Mouse (Mus musculus): ENCODE measurements around the gene Prg3. TPM values are rescaled to one million over a fixed set of nuclear protein-coding genes. Genes with fewer than 3 reads are reported as not detected.

The Prg3 gene
- polyA plus RNA-seq, 1 experiment from 2014 or later, result not detected

DNA sequence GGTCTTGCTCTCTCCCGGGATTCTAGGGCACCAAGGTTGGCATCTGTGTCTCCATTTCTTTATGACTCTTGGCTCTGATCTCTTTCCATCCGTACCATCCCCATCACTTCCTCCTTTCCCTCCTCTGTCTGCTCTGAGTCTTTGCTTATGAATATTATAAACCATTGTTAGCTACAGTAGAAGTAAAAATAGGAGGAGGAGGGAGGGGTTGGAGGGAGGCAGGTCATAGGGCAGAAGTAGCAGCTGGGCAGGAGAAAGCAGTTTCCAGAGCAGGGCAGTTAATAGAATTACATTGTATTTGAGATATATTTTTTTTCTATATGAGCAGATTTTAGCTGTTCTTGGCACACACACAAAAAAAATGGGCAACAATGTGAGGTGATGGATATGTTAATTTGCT, 39.3 kb upstream of the Prg3 start:
- Histone ChIP-seq H3K9me3 (replicated peaks; ENCODE audit: control insufficient read depth, low read length) (no peaks in the 10 kb centered on the region), H3K4me2 (ENCODE audit: low read depth, low read length) (no peak overlapping the region), H3K27me3 (ENCODE audit: control insufficient read depth, insufficient read depth, low read length) (no peaks in the 10 kb centered on the region), H3K27ac (replicated peaks; ENCODE audit: low read depth, low read length) (no peak overlapping the region), H3K9ac (replicated peaks; ENCODE audit: low read length) (no peak overlapping the region), H3K4me1 (ENCODE audit: control insufficient read depth, insufficient read depth, low read length) (no peaks in the 10 kb centered on the region), H3K4me3 (ENCODE audit: low read depth, low read length) (no peak overlapping the region), H3K36me3 (replicated peaks; ENCODE audit: control insufficient read depth, insufficient read depth, low read depth, low read length) (no peaks in the 10 kb centered on the region; the same call in 1 of the 2 replicates)
- WGBS, result 92% methylated on average over 2 of the region's 2 CpGs
- ATAC-seq (replicated peaks; ENCODE audit: insufficient number of reproducible peaks, low FRiP score, low TSS enrichment, low read depth) (no peak), DNase-seq (ENCODE audit: low spot score) (no peak)

- H3K4me2 ChIP-seq (ENCODE audit: low read depth, low read length), result no peak overlapping the region
- H3K4me1 ChIP-seq (ENCODE audit: control insufficient read depth, insufficient read depth, low read length), result no peaks in the 10 kb centered on the region
- no peaks in the 10 kb centered on the region; the same call in 1 of the 2 replicates for H3K36me3 ChIP-seq (replicated peaks; ENCODE audit: control insufficient read depth, insufficient read depth, low read depth, low read length)
- no peaks in the 10 kb centered on the region for H3K9me3 ChIP-seq (replicated peaks; ENCODE audit: control insufficient read depth, low read length)
- H3K4me3 ChIP-seq (ENCODE audit: low read depth, low read length), result no peak overlapping the region
- 94% methylated on average over 8 of the region's 8 CpGs for WGBS
- H3K27me3 ChIP-seq (ENCODE audit: control insufficient read depth, insufficient read depth, low read length), result no peaks in the 10 kb centered on the region
- no peak overlapping the region for H3K9ac ChIP-seq (replicated peaks; ENCODE audit: low read length)
- no peak overlapping the region for H3K27ac ChIP-seq (replicated peaks; ENCODE audit: low read depth, low read length)
- no peak for DNase-seq (ENCODE audit: low spot score)
- ATAC-seq (replicated peaks; ENCODE audit: insufficient number of reproducible peaks, low FRiP score, low TSS enrichment, low read depth), result no peak
Observed at GRCm38 (mm10) chr2:84951027-84951426, 37.0 kb upstream of the Prg3 start.

DNA sequence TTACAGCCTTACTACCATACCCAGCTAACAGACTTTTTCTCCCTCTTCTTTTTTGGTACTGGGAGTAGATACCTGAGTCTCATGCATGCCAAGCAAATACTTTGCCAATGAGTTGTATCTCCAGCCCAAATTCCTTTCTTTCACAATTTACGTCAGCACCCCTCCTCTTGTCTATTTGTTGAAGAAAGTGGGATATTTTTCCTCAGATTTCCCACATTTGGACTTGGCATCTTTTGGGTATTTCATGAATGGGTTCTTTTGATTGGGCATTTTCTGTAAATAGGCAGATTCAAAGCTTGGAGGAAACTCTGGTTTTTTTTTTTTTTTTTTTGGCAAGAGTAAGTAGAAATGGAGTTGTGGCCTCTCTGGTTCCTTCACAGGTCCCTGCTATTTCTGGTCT, 35.8 kb upstream of the Prg3 start:
- Histone ChIP-seq H3K4me1 (ENCODE audit: control insufficient read depth, insufficient read depth, low read length) (no peaks in the 10 kb centered on the region), H3K4me3 (ENCODE audit: low read depth, low read length) (no peak overlapping the region), H3K9me3 (replicated peaks; ENCODE audit: control insufficient read depth, low read length) (no peaks in the 10 kb centered on the region), H3K27me3 (ENCODE audit: control insufficient read depth, insufficient read depth, low read length) (no peaks in the 10 kb centered on the region), H3K36me3 (replicated peaks; ENCODE audit: control insufficient read depth, insufficient read depth, low read depth, low read length) (no peaks in the 10 kb centered on the region; the same call in none of the 2 replicates), H3K9ac (replicated peaks; ENCODE audit: low read length) (no peak overlapping the region), H3K4me2 (ENCODE audit: low read depth, low read length) (no peak overlapping the region), H3K27ac (replicated peaks; ENCODE audit: low read depth, low read length) (no peak overlapping the region)
- 88% methylated on average over 1 of the region's 1 CpGs for WGBS
- no peak for ATAC-seq (replicated peaks; ENCODE audit: insufficient number of reproducible peaks, low FRiP score, low TSS enrichment, low read depth)
- DNase-seq (ENCODE audit: low spot score), result no peak

DNA sequence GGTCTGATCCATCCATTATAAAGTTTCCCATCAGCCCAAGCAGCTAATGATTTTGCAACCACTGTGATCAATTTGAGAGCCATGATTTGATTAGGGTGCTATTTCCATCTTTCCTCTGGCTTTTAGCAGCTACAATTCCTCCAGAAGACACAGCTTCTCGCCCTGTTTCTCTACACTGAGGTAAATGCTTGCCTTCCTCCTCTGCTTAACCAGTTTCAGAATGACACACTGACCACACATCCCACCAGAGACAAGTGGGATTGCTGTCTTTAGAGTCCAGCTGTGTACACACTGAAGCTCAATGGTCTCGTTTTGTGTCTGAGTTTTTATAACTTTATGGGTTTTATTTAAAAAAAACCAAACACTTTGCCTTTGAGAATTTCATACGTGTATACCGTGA, 35.3 kb upstream of the Prg3 start:
- ATAC-seq (replicated peaks; ENCODE audit: insufficient number of reproducible peaks, low FRiP score, low TSS enrichment, low read depth) (no peak), DNase-seq (ENCODE audit: low spot score) (no peak)
- no peak overlapping the region for H3K27ac ChIP-seq (replicated peaks; ENCODE audit: low read depth, low read length)
- H3K4me2 ChIP-seq (ENCODE audit: low read depth, low read length), result no peak overlapping the region
- H3K36me3 ChIP-seq (replicated peaks; ENCODE audit: control insufficient read depth, insufficient read depth, low read depth, low read length), result no peaks in the 10 kb centered on the region; the same call in none of the 2 replicates
- H3K4me3 ChIP-seq (ENCODE audit: low read depth, low read length), result no peak overlapping the region
- H3K9me3 ChIP-seq (replicated peaks; ENCODE audit: control insufficient read depth, low read length), result no peaks in the 10 kb centered on the region
- H3K27me3 ChIP-seq (ENCODE audit: control insufficient read depth, insufficient read depth, low read length), result no peaks in the 10 kb centered on the region
- no peak overlapping the region for H3K9ac ChIP-seq (replicated peaks; ENCODE audit: low read length)
- 82% methylated on average over 4 of the region's 4 CpGs for WGBS
- no peaks in the 10 kb centered on the region for H3K4me1 ChIP-seq (ENCODE audit: control insufficient read depth, insufficient read depth, low read length)

GRCm38 (mm10) chr2:84955435-84955834, 32.6 kb upstream of the Prg3 start:
- DNase-seq (ENCODE audit: low spot score), result no peak
- ATAC-seq (replicated peaks; ENCODE audit: insufficient number of reproducible peaks, low FRiP score, low TSS enrichment, low read depth), result no peak
- Histone ChIP-seq H3K9me3 (replicated peaks; ENCODE audit: control insufficient read depth, low read length) (no peaks in the 10 kb centered on the region), H3K27ac (replicated peaks; ENCODE audit: low read depth, low read length) (no peak overlapping the region), H3K4me1 (ENCODE audit: control insufficient read depth, insufficient read depth, low read length) (no peaks in the 10 kb centered on the region), H3K27me3 (ENCODE audit: control insufficient read depth, insufficient read depth, low read length) (no peaks in the 10 kb centered on the region), H3K36me3 (replicated peaks; ENCODE audit: control insufficient read depth, insufficient read depth, low read depth, low read length) (no peaks in the 10 kb centered on the region; the same call in none of the 2 replicates), H3K9ac (replicated peaks; ENCODE audit: low read length) (no peak overlapping the region), H3K4me2 (ENCODE audit: low read depth, low read length) (no peak overlapping the region), H3K4me3 (ENCODE audit: low read depth, low read length) (no peak overlapping the region)
- 85% methylated on average over 9 of the region's 9 CpGs for WGBS

- ATAC-seq (replicated peaks; ENCODE audit: insufficient number of reproducible peaks, low FRiP score, low TSS enrichment, low read depth), result no peak; the same call in 1 of the 2 replicates
- WGBS, result 55% methylated on average over 5 of the region's 5 CpGs
- Histone ChIP-seq H3K27me3 (ENCODE audit: control insufficient read depth, insufficient read depth, low read length) (no peaks in the 10 kb centered on the region), H3K4me2 (ENCODE audit: low read depth, low read length) (no peak overlapping the region), H3K27ac (replicated peaks; ENCODE audit: low read depth, low read length) (no peak overlapping the region), H3K4me1 (ENCODE audit: control insufficient read depth, insufficient read depth, low read length) (no peaks in the 10 kb centered on the region), H3K9ac (replicated peaks; ENCODE audit: low read length) (no peak overlapping the region), H3K4me3 (ENCODE audit: low read depth, low read length) (no peak overlapping the region), H3K9me3 (replicated peaks; ENCODE audit: control insufficient read depth, low read length) (no peaks in the 10 kb centered on the region), H3K36me3 (replicated peaks; ENCODE audit: control insufficient read depth, insufficient read depth, low read depth, low read length) (no peaks in the 10 kb centered on the region; the same call in 1 of the 2 replicates)
- peak; percentile 59 for DNase-seq (ENCODE audit: low spot score)
Observed at GRCm38 (mm10) chr2:84956274-84956673, 31.7 kb upstream of the Prg3 start.

- no peak for DNase-seq (ENCODE audit: low spot score)
- no peak for ATAC-seq (replicated peaks; ENCODE audit: insufficient number of reproducible peaks, low FRiP score, low TSS enrichment, low read depth)
- H3K4me3 ChIP-seq (ENCODE audit: low read depth, low read length), result no peak overlapping the region
- no peaks in the 10 kb centered on the region for H3K4me1 ChIP-seq (ENCODE audit: control insufficient read depth, insufficient read depth, low read length)
- no peak overlapping the region for H3K27ac ChIP-seq (replicated peaks; ENCODE audit: low read depth, low read length)
- no peaks in the 10 kb centered on the region; the same call in 1 of the 2 replicates for H3K36me3 ChIP-seq (replicated peaks; ENCODE audit: control insufficient read depth, insufficient read depth, low read depth, low read length)
- H3K9me3 ChIP-seq (replicated peaks; ENCODE audit: control insufficient read depth, low read length), result no peaks in the 10 kb centered on the region
- WGBS, result 88% methylated on average over 11 of the region's 11 CpGs
- no peaks in the 10 kb centered on the region for H3K27me3 ChIP-seq (ENCODE audit: control insufficient read depth, insufficient read depth, low read length)
- H3K9ac ChIP-seq (replicated peaks; ENCODE audit: low read length), result no peak overlapping the region
- H3K4me2 ChIP-seq (ENCODE audit: low read depth, low read length), result no peak overlapping the region
Observed at GRCm38 (mm10) chr2:84958588-84959264, 29.3 kb upstream of the Prg3 start.

GRCm38 (mm10) chr2:84961300-84961699, 26.7 kb upstream of the Prg3 start:
- Histone ChIP-seq H3K36me3 (replicated peaks; ENCODE audit: control insufficient read depth, insufficient read depth, low read depth, low read length) (no peaks in the 10 kb centered on the region; the same call in 1 of the 2 replicates), H3K4me2 (ENCODE audit: low read depth, low read length) (no peak overlapping the region), H3K4me1 (ENCODE audit: control insufficient read depth, insufficient read depth, low read length) (no peaks in the 10 kb centered on the region), H3K9ac (replicated peaks; ENCODE audit: low read length) (no peak overlapping the region), H3K4me3 (ENCODE audit: low read depth, low read length) (no peak overlapping the region), H3K9me3 (replicated peaks; ENCODE audit: control insufficient read depth, low read length) (no peaks in the 10 kb centered on the region), H3K27ac (replicated peaks; ENCODE audit: low read depth, low read length) (no peak overlapping the region), H3K27me3 (ENCODE audit: control insufficient read depth, insufficient read depth, low read length) (no peaks in the 10 kb centered on the region)
- WGBS, result 80% methylated on average over 2 of the region's 2 CpGs
- DNase-seq (ENCODE audit: low spot score) (no peak), ATAC-seq (replicated peaks; ENCODE audit: insufficient number of reproducible peaks, low FRiP score, low TSS enrichment, low read depth) (no peak)

Data from embryonic facial prominence, embryonic 11.5 days (tissue).